Mouse (Mus musculus): Measurements from ENCODE around the gene Foxd1. TPM values are rescaled to one million over a fixed set of nuclear protein-coding genes. Genes with fewer than 3 reads are reported as not detected.

Gene Foxd1
- polyA plus RNA-seq, 1 experiment from 2014 or later = 0.04 TPM

DNA sequence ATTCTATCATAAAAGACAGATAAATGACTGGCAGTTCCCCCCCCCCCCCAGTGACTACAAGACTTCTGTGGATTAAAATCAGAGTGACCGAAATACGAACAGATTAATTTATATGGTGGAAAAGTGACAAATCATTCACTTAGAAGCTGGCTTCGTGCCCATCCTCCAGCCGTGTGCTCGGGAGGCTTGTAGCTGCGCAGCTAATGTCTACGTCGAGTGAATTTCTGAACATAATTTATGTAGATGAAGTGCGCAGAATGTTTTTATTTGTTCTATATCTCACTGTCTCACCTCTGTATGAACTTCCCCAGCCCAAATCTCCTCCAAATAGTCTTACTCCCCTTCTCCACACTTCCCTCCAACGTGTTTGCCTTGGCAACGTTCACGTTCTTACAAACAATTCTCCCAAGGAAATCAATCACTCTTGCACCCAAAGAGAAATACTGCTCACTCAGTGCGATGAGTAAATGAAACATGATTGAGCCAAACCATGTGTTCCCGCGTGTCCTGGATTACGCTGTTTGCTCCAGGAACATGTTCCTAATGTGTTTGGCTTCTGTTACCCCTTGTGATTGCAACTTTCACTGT, 30.0 kb downstream of the Foxd1 start:
- DNase-seq (ENCODE audit: low spot score) = no peak

DNA sequence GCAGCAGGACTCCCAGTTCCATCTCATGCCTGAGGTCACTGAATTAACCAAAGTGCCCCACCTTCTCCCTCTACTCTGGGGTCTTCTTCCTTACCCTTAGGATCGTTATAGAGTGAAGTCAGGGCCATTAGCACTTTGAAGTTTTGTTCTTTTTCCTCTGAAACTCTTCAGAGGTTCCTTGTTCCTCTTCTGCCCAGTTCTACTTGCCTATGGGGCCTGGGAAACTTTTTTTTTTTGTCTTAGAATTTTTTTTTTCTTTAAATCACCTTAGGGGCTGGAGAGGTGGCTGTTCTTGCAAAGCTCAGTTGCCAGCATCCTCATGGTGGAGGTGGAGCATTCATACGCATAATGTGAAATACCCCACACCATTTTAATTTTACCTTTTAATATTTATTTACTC, 31.8 kb downstream of the Foxd1 start:
- no peak for DNase-seq (ENCODE audit: low spot score)

DNA sequence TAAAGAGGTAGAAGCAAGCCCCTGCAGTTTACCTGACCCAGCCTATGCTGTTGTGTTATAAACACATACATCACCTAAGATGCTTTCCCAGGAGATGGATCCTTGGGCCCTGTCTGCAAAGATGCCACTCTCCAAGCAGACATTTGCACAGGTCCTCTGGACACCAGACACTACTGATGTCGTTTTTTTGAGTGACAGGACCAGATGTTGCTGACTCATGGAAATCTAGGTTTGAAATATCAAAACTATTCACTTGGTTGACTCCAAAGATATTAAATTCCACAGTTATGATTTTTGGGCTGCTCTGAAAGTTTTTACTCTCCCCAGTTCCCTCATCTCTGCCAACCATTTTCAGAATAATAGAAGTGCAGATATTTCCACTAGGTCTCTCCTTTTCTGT, 35.0 kb downstream of the Foxd1 start:
- no peak for DNase-seq (ENCODE audit: low spot score)

DNA sequence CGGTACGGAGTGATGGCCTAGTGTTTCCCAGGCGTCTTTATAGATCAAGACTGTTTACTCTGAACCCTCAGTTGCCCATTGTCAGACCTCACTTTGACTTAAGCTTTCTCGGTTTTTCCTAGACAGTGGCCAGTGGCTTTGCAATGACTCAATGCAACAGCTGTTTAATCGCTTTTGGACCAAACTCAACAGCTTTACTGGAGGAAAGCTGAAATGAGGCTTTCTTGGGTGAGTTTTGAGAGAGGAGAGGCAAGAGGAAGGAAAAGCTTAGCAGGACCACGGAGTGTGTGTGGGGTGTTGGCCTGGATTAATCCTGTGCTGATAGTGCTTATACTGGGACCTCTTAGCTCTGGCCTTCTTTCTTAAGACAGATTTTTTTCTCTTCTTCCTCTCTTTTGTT, 36.3 kb downstream of the Foxd1 start:
- no peak for DNase-seq (ENCODE audit: low spot score)

DNA sequence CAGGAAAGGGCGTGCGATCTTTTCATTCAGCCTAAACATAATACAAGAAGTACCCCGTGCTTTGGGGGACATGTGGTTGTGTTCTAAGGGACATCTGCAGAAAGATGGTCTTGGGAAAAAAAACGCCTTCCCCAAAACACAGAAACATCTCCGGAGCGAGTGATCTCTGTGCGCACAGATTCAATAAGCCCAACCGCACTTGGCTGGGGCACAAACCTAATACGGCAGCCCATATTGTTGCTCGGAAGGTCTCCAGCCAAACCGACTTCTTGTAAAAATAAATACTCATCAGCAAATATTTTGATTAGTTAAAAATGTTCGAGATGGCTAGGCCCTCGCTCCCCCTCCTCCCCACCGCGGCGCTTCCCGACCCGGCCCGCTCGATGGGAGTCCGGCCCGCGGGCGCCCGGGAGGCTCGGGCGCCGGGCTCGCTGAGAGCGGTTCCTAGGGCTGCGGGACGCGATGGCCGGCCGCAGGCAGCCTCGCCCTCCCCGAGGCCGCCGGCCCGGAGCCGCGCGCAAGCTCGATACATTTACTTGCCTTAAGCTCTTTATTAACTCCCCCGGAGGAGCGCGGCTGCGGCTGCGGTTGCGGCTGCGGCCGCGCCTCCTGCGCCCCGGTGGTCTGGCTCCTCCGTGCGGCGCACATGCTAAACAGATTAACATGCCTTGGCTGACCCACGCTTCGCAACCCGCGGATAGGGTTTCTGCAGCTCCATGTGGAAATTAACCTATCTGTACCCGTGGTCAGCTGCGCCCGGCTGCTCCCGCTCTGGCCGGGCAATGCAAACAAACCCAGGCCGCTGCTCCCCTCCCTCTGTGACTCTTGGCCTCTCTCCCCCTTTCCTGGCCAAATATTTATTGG, 37.0 kb downstream of the Foxd1 start:
- no peak for DNase-seq (ENCODE audit: low spot score)

DNA sequence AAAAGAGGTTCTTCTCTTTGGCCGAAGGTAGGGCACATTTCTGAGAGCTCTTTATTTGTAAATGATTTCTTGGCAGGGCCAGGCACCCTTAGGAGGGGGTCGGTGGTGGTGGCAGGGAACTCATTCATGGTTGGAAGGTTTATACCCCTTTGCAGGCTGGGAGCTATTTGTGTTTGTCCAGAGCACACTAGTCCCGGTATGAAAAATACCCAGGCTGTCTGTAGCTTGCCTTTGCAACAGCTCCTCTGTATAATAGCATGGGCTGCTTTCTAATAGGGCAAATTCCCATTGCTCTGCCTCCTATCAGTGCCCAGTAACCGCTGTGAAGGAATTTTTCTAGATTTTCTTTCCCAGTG, 37.6 kb downstream of the Foxd1 start:
- DNase-seq (ENCODE audit: low spot score) = no peak

DNA sequence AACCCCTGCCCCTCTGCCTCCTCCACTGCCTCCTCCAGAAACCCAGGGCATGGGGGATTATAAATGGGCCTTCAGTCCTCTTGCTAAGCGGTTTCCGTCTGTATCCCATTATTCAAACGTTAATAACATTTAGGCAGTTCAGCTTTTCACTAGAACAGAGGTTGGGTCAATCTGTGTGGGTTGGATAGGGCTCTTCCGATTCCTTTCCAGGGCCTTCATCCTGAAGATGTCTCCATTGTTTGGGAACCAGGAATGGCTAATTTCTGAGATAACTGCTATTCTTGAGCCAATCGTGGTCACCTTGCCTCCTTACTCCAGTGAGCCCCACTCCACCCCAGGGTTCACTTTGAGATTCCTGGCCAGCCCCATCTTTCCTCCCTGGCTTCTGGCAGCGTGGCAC, 38.0 kb downstream of the Foxd1 start:
- no peak for DNase-seq (ENCODE audit: low spot score)

DNA sequence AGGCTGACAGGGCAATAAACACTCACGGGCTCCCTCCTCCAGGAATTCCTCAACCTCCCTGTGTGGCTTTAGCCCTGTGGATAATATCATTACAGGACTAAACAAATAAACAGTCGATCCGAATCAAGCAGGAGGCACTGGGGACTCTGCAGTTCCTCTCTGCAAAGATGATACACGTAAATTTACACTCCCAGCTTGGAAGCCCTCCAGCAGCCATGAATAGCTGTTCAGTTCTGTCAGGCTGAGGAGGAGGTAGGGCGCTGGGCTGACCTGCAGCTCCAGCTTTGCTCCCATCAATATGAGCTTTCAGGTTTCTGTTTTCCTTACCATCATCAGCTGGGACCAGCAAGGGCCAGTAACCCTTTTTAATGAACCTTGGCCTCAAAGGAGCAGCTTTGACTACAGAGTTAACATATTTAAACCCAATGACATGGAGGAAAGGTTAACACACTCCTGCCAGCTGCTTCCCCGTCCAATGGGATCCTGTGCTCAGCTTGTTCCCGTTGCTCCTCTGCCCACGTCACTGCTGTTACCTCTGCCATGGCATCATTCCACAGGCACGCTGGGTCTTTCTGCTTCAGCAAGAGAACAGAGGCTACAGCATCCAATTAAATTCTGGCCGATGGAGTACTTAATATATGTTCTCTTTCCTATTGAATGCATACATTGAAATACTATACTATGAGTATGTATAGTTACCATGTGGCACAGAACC, 39.5 kb downstream of the Foxd1 start:
- DNase-seq (ENCODE audit: low spot score) = no peak

Other genes with a start within 250 kb of the Foxd1 start
- gene Arhgef28, start 147.8 kb upstream of the Foxd1 start, polyA plus RNA-seq (2015; fragmentation: Nextera tagmentation; extraction: Ambion mirVana) = 1.7 and 3.7 TPM in 2 replicates
- gene Utp15, start 91.2 kb upstream of the Foxd1 start, polyA plus RNA-seq (2015; fragmentation: Nextera tagmentation; extraction: Ambion mirVana) = 29.8 and 31.7 TPM in 2 replicates
- gene Ankra2, start 91.2 kb upstream of the Foxd1 start, polyA plus RNA-seq (2015; fragmentation: Nextera tagmentation; extraction: Ambion mirVana) = 28.4 and 28.5 TPM in 2 replicates
- not detected in 2 replicates for gene Gm21976, start 74.4 kb upstream of the Foxd1 start, polyA plus RNA-seq (2015; fragmentation: Nextera tagmentation; extraction: Ambion mirVana)
- gene Btf3, start 37.2 kb upstream of the Foxd1 start, polyA plus RNA-seq (2015; fragmentation: Nextera tagmentation; extraction: Ambion mirVana) = 813 and 840 TPM in 2 replicates
- gene Gm10320, start 137.8 kb downstream of the Foxd1 start, polyA plus RNA-seq (2015; fragmentation: Nextera tagmentation; extraction: Ambion mirVana) = 0.82 and 1.8 TPM in 2 replicates